Mouse (Mus musculus) pancreas, adult 10 weeks (tissue): ENCODE results near the gene Gfm2. TPM values are rescaled to one million over a fixed set of nuclear protein-coding genes. Genes with fewer than 3 reads are reported as not detected.

Source experiments
- polyA plus RNA-seq: library from polyadenylated mRNA; stranded (reverse); fragments of 350-450 nt; fragmentation: Illumina TruSeq; extraction: RNeasy Lipid Tissue Mini Kit (QIAGEN cat#74804); gene quantifications from one replicate; pipeline ENCODE4 v1.2.3, GENCODE M21; 2015; ENCODE audit warnings: low read depth, low replicate concordance; ENCODE audit not compliant: insufficient read depth

The Gfm2 gene
- 8.0 TPM for polyA plus RNA-seq

GRCm38 (mm10) chr13:97137466-97138400 is at the start of gene Gfm2, which contains the start of gene Nsa2:
Gfm2 (plus strand) TSS chr13:97137937.
Nsa2 (minus strand) TSS chr13:97137937.

GRCm38 (mm10) chr13:97099187-97099852 is 38.4 kb upstream of the Gfm2 start, which contains the start of gene Gm6169:
Gm6169 (minus strand) TSS chr13:97099237.

GRCm38 (mm10) chr13:97197932-97198562 is 60.3 kb downstream of the Gfm2 start, which contains the start of gene Hexb:
Hexb (minus strand) TSS chr13:97198357.

Other genes with a start within 250 kb of the Gfm2 start
- gene Gcnt4, start 213.2 kb upstream of the Gfm2 start, polyA plus RNA-seq = not detected
- not detected for gene 1700029F12Rik, start 103.6 kb upstream of the Gfm2 start, polyA plus RNA-seq
- 0.17 TPM for gene Fam169a, start 70.7 kb upstream of the Gfm2 start, polyA plus RNA-seq
- not detected for gene Gm6169, start 38.7 kb upstream of the Gfm2 start, polyA plus RNA-seq
- gene Nsa2, start within 50 bp of the Gfm2 start, polyA plus RNA-seq = 24.7 TPM
- gene Hexb, start 60.4 kb downstream of the Gfm2 start, polyA plus RNA-seq = 14.3 TPM
- 4.5 TPM for gene Enc1, start 103.2 kb downstream of the Gfm2 start, polyA plus RNA-seq